Mouse (Mus musculus) thymus, postnatal 0 days (tissue): Measurements from ENCODE around the gene Arfgef2. TPM values are rescaled to one million over a fixed set of nuclear protein-coding genes. Genes with fewer than 3 reads are reported as not detected.

Experiments used
- DNase-seq: peaks from one replicate; pipeline ENCODE4 v3.0.0-alpha.2; 2015; ENCODE audit warnings: low spot score
- polyA plus RNA-seq: library from polyadenylated mRNA; unstranded; fragments of >200 nt; fragmentation: Nextera tagmentation; extraction: Ambion mirVana; gene quantifications from 2 replicates; pipeline ENCODE4 v1.2.1, GENCODE M21; 2015

The Arfgef2 gene
- polyA plus RNA-seq, 1 experiment from 2014 or later = 6.2 TPM

DNA sequence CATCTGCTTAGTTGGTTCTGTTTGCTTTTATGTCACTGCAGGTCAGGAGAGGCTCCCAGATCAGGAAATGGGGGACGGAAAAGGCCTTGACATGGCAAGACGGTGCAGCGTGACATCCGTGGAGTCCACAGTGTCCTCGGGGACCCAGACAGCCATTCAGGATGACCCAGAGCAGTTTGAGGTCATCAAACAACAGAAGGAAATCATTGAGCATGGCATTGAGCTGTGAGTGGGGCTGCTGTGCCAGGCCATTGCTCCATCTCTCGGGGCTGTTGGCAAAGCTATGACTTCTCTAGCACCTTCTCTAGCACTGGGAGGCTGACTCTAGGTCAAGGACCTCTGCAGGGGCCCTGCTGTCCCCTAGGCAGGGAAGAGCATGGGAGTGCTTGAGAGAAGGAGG, 51.0 kb downstream of the Arfgef2 start:
- DNase-seq = no peak

GRCm38 (mm10) chr2:166857118-166857517, 51.7 kb downstream of the Arfgef2 start:
- DNase-seq = peak; percentile 46

DNA sequence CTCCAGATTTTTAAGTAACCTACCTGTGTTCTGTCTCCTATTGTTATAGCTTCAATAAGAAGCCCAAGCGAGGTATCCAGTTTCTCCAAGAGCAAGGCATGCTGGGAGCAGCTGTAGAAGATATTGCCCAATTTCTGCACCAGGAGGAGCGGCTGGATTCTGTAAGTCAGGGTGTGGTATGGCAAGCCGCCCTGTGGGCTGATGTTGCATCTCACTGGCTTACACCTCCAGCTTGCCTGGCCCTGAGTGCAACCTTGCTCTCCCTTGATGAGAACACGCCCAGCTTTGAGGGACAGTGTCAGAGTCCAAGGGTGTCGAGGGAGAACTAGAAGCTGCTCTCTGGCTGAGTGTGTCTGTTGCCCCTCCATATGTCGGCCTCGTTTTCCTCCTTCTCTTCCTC, 53.8 kb downstream of the Arfgef2 start:
- no peak for DNase-seq

DNA sequence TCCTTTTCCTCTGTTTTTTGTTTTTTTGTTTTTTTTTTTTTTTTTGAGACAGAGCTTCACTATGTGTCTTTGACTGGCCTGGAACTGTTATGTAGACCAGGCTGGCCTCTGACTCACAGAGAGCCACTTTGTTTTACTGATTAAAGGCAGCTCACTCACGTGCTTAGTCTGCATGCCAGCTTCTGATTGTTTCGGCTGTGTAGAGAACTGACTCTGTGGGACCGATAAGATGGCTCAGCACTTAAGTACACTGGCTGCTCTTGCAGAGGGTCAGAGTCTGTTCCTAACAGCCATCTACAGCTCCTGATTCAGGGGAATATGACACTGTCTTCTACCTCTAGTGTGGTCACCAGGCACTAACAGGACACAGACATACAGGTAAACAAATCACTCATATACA, 57.1 kb downstream of the Arfgef2 start:
- no peak for DNase-seq

GRCm38 (mm10) chr2:166865476-166865875, 60.1 kb downstream of the Arfgef2 start:
- no peak for DNase-seq

DNA sequence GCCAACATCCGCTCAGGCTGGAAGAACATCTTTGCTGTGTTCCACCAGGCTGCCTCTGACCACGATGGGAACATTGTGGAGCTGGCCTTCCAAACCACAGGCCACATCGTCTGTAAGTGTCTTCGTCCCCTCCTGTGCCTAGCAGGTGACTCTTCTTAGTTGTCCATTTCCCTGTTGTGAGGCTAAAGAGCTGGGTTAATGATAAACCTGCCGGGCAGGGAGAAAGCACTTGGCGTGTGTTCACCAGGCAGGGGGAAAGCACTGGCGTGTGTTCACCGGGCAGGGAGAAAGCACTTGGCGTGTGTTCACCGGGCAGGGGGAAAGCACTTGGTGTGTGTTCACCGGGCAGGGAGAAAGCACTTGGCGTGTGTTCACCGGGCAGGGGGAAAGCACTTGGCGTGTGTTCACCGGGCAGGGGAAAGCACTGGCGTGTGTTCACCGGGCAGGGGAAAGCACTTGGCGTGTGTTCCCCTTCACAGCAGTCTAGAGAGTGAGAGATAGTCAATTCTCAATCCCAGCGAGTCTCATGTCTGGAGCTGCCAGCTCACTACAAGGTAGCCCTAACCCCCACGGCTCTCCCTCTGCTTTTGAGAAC, 65.0 kb downstream of the Arfgef2 start:
- no peak for DNase-seq

DNA sequence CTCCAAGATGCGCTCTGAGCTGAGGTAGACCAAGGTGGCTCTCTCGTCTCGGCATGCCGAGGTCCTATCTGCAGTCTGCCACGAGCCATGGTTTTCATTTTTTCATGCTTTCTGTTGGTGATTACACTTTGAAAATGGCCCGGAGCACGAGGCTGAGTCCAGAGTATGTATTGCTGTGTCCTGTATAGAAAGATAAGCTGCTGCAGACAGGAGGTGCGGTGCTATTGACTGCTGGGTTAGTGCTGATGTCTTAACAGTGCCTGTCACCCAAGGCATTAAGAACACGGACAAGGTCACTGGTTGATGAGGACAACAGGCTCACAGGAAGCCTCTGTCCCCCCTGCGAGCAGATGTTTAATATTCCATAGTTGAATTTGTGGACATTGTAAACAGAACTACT, 65.5 kb downstream of the Arfgef2 start:
- DNase-seq = no peak

DNA sequence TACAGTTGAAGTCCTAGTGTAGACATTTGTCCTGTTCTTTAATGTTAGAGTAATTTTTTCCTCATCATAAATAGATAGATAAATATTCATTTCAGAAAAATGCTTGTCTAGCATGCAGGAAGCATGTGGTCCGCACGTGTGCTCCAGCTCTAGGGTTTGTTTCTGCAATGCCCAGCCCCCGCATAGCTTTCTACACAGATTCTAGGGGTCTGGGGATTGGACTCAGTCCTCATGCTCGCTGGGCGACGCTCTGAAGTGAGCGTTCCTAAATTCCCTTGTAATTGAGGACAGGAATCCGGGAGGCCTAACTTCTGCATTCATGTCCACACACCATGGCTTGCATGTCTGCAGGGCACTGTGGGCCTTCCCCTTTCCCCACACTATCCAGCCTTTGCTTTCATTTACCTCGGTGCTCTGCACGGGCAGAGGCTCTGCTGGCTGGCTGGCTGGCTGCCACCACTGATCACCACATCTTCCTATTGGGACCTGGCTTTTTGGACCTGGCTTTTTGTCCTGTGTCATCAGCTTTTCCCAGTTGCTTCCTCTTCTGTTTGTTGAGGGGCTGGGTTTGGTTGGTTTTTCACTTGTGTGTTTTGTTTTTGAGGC, 69.4 kb downstream of the Arfgef2 start:
- no peak for DNase-seq

- peak; percentile 36 for DNase-seq
Measured at GRCm38 (mm10) chr2:166875561-166875960, 70.2 kb downstream of the Arfgef2 start.

DNA sequence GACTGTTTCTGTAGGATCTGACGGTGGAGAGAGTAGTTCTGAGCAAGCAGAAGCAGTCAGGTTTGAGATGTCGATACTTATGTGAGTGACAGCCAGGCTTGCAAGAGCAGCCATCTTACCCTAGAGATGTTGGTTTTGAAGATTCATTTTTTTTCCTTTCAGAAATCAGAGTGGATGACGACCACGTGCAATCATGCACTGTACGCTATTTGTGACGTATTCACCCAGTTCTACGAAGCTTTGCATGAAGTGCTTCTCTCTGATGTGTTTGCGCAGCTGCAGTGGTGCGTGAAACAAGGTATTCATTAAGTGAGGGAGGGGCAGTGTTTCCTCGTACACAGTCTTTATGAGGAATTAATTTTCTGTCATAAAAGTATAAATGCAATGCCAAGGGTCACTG, 70.9 kb downstream of the Arfgef2 start:
- DNase-seq = no peak

- DNase-seq = no peak
Measured at GRCm38 (mm10) chr2:166885066-166885465, 79.7 kb downstream of the Arfgef2 start.

DNA sequence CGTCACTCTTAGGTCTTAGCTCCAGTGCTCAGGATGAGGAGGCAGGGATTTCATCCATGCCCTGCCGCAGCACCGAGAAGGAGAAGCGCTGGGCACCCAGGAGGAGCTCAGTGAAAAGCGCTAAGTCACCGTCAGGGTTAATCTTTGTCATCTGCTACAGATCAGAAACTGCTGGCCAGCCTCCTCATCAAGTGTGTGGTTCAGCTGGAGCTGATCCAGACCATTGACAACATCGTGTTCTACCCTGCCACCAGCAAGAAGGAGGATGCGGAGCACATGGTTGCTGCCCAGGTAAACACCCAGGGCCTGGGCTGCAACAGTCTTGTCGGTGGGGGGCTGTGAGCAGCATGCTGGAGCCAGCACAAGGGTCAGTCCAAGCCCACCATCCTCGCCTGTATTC, 80.2 kb downstream of the Arfgef2 start:
- no peak for DNase-seq

DNA sequence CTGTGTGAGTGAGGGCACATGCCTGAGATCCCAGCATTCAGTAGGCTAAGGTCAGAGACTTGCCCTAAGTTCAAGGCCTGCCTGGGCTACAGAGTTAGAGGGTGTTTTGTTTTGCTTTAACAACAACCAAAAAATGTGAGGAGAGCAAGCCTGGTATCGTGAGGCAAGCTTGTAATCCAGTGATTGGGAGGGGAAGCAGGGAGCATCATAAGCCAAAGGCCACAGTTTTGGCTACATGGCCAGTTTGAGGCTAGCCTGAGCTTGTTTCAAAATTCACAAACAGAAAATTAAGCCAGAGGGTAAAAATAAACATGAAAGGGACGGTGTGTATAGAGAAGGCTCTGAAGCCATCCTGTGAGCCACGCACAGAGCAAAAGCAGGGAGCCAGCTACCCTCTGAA, 80.8 kb downstream of the Arfgef2 start:
- DNase-seq = no peak

GRCm38 (mm10) chr2:166887816-166888215, 82.4 kb downstream of the Arfgef2 start:
- DNase-seq = peak; percentile 32

- peak; percentile 42 for DNase-seq
Measured at GRCm38 (mm10) chr2:166891366-166891880, 86.0 kb downstream of the Arfgef2 start.

- DNase-seq = no peak
Measured at GRCm38 (mm10) chr2:166892158-166892680, 86.8 kb downstream of the Arfgef2 start.

DNA sequence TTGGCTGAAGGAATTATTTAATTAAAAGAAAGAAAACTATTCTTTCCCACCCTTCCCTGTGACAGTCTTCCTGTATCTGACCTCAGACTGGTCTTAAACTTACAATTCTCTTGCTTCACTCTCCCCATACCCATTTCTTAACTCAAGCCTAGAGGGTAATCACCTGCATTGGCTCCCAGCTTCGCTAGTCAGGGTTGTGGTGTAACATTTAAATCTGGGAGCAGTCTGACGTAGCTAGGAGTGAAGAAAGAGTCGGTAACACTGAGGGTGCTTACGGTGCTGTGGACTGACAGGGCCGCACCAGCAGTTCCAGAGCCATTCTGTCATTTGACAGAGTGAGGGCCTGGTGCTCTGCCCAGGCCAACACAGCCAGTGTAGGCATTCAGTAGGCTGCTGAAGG, 87.6 kb downstream of the Arfgef2 start:
- no peak for DNase-seq

GRCm38 (mm10) chr2:166896368-166896767, 91.0 kb downstream of the Arfgef2 start:
- DNase-seq = no peak

GRCm38 (mm10) chr2:166896974-166897373, 91.6 kb downstream of the Arfgef2 start:
- no peak for DNase-seq

DNA sequence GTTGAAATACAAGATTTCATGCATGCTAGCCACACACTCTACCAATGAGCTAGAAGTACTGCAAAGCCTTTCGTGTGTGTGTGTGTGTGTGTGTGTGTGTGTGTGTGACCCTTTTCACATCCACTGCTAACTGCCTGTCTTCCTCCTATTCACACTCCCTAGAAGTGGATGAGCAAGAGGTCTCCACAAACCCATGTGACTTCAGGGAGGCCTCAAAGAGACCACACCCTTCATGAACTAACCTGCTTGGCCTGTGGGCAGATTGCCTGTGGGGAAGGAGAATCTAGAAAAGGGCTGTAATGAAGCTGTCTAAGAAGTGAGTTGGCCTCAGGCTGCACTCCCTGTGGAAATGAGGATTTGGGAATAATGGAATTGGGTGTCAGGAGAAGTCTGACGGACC, 93.8 kb downstream of the Arfgef2 start:
- DNase-seq = no peak

- no peak for DNase-seq
Measured at GRCm38 (mm10) chr2:166899746-166900145, 94.4 kb downstream of the Arfgef2 start.

- no peak for DNase-seq
Measured at GRCm38 (mm10) chr2:166900792-166901505, 95.6 kb downstream of the Arfgef2 start.
